Mouse (Mus musculus) CH12.LX (cell line): ENCODE measurements at regions not wholly inside any gene's neighbourhood (a gene's known extent, or its start where the extent isn't known, plus 50 kb on each side); places are given as distances from the start of the nearest gene placed in this dataset.

Experiments used
- DNase-seq: peaks from one replicate; pipeline ENCODE4 v3.0.0-alpha.2; 2013; ENCODE audit errors: extremely low read depth
- H3K27ac ChIP-seq: 2 replicates; pipeline ENCODE4 v1.5.1; 2012; ENCODE audit warnings: low read depth, mild to moderate bottlenecking, control low read depth, moderate library complexity; ENCODE audit not compliant: insufficient read depth
- H3K27me3 ChIP-seq: replicated peaks from 2 replicates; pipeline ENCODE3; 2012; ENCODE audit warnings: inconsistent platforms
- H3K36me3 ChIP-seq, 2 experiments: replicated peaks in 1 of 2; 2 replicates each; pipeline versions ENCODE3 to v1.6.1; 2012; ENCODE audit warnings: inconsistent platforms in 1 of 2, low read length in 1 of 2, mild to moderate bottlenecking in 1 of 2, mixed read lengths in 1 of 2, moderate library complexity in 1 of 2; ENCODE audit not compliant: control insufficient read depth in 1 of 2, insufficient read depth in 1 of 2
- H3K4me1 ChIP-seq, 2 experiments: 2 replicates each; pipeline ENCODE4 v1.6.1; 2012; ENCODE audit warnings: inconsistent platforms in 1 of 2, moderate library complexity in 1 of 2; ENCODE audit not compliant: insufficient read depth in 2 of 2, control insufficient read depth in 1 of 2
- H3K4me2 ChIP-seq: 2 replicates; pipeline ENCODE4 v1.6.1; 2012; ENCODE audit warnings: low read depth, mild to moderate bottlenecking, control low read depth; ENCODE audit not compliant: poor library complexity, insufficient read depth, severe bottlenecking
- H3K4me3 ChIP-seq, 3 experiments: fragments of 150-350 bp in 1 of 3; sonication (generic) in 1 of 3; replicated peaks in 1 of 3; 2 replicates each; pipeline versions ENCODE3 to v1.5.1; 2011 to 2012; ENCODE audit warnings: low read depth in 2 of 3, low read length in 2 of 3, mild to moderate bottlenecking in 2 of 3, moderate library complexity in 2 of 3, control low read depth in 1 of 3, improper control_type of control experiment in 1 of 3, inconsistent platforms in 1 of 3, mixed read lengths in 1 of 3; ENCODE audit not compliant: poor library complexity in 1 of 3
- H3K79me2 ChIP-seq: replicated peaks from 2 replicates; pipeline ENCODE4 v1.6.1; 2012; ENCODE audit warnings: mild to moderate bottlenecking, moderate library complexity; ENCODE audit not compliant: control insufficient read depth, poor library complexity, insufficient read depth, severe bottlenecking; ENCODE audit errors: extremely low read depth
- H3K9ac ChIP-seq: 2 replicates; pipeline ENCODE4 v1.6.1; 2012; ENCODE audit warnings: low read depth, mild to moderate bottlenecking, control low read depth, moderate library complexity; ENCODE audit not compliant: insufficient read depth
- H3K9me3 ChIP-seq: replicated peaks from 2 replicates; pipeline ENCODE3; 2012; ENCODE audit warnings: low read length, inconsistent platforms, mixed read lengths
- E2F4 ChIP-seq: IDR thresholded peaks from 2 replicates; pipeline ENCODE4 v1.6.1; 2011; ENCODE audit warnings: low read depth, low read length, improper control_type of control experiment; ENCODE audit not compliant: insufficient replicate concordance
- ELF1 ChIP-seq: IDR thresholded peaks from 2 replicates; pipeline ENCODE4 v1.6.1; 2014; ENCODE audit warnings: low read depth, mild to moderate bottlenecking, inconsistent platforms, low read length, improper control_type of control experiment
- ETS1 ChIP-seq: conservative IDR thresholded peaks from 2 replicates; pipeline ENCODE4 v1.6.1; 2012; ENCODE audit warnings: low read depth, mild to moderate bottlenecking, inconsistent platforms, low read length, improper control_type of control experiment, moderate library complexity
- HCFC1 ChIP-seq: IDR thresholded peaks from 2 replicates; pipeline ENCODE4 v1.6.1; 2012; ENCODE audit warnings: low read depth, mild to moderate bottlenecking, inconsistent platforms, low read length, improper control_type of control experiment
- JUND ChIP-seq: conservative IDR thresholded peaks from 2 replicates; pipeline ENCODE4 v1.6.1; 2011; ENCODE audit warnings: low read depth, low read length, improper control_type of control experiment
- MAFK ChIP-seq: IDR thresholded peaks from 2 replicates; pipeline ENCODE4 v1.6.1; 2011; ENCODE audit warnings: low read length, improper control_type of control experiment; ENCODE audit not compliant: insufficient replicate concordance
- POLR2AphosphoS2 ChIP-seq: IDR thresholded peaks from 2 replicates; pipeline ENCODE4 v1.6.1; 2011; ENCODE audit warnings: low read depth, low read length, improper control_type of control experiment
- RAD21 ChIP-seq: IDR thresholded peaks from 2 replicates; pipeline ENCODE4 v1.6.1; 2011; ENCODE audit warnings: low read depth, mild to moderate bottlenecking, low read length, improper control_type of control experiment, moderate library complexity
- RCOR1 ChIP-seq: conservative IDR thresholded peaks from 2 replicates; pipeline ENCODE4 v1.6.1; 2012; ENCODE audit warnings: low read depth, mild to moderate bottlenecking, inconsistent platforms, low read length, improper control_type of control experiment
- SMC3 ChIP-seq: IDR thresholded peaks from 2 replicates; pipeline ENCODE4 v1.6.1; 2011; ENCODE audit warnings: low read depth, low read length, improper control_type of control experiment
- TBP ChIP-seq: conservative IDR thresholded peaks from 2 replicates; pipeline ENCODE4 v1.6.1; 2011; ENCODE audit warnings: low read depth, low read length, improper control_type of control experiment
- TCF12 ChIP-seq: IDR thresholded peaks from 2 replicates; pipeline ENCODE4 v1.6.1; 2014; ENCODE audit warnings: low read depth, mild to moderate bottlenecking, inconsistent platforms, low read length, improper control_type of control experiment
- USF1 ChIP-seq: IDR thresholded peaks from 2 replicates; pipeline ENCODE4 v1.6.1; 2014; ENCODE audit warnings: low read depth, mild to moderate bottlenecking, inconsistent platforms, low read length, improper control_type of control experiment
- ZC3H11A ChIP-seq: IDR thresholded peaks from 2 replicates; pipeline ENCODE4 v1.6.1; 2012; ENCODE audit warnings: low read depth, mild to moderate bottlenecking, inconsistent platforms, low read length, improper control_type of control experiment
- dilution Hi-C: fragments of 300-500 bp; cut with MboI; formaldehyde crosslinking; loops from 2 replicates; pipeline ENCODE4 v1.14.3; 2020; ENCODE audit warnings: low sequenced_read_pairs; ENCODE audit not compliant: extremely low pct_unique_long_range_greater_than_20kb, extremely low pct_ligation_motif_present
- in situ Hi-C: fragments of 300-500 bp; cut with MboI; formaldehyde crosslinking; loops from 3 replicates; pipeline ENCODE4 v1.14.3; 2019; ENCODE audit warnings: low sequenced_read_pairs, low pct_ligation_motif_present, low pct_unique_long_range_greater_than_20kb, mixed read lengths

DNA sequence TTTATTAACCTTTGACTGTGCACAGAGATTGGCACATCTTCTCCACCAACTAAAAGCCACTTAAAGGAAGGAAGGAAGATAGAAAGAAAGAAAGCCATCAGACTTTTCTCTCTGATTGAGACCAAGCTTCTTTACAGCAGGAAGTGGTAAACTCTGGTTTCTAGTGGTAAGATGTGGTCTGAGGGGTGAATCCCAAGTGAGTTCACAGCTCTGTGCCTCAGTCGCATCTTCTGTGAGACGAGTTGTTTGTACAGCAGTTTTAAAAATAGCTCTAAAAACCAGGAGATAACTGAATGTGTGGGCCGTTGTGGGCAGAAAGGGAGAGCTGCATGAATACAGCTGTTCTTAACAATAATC is 224.8 kb upstream of the Serp2 start:
- Histone ChIP-seq H3K9me3 (no peaks in the 10 kb centered on the region), H3K36me3 (no peaks in the 10 kb centered on the region), H3K4me1 (peaks cover 3 to 22% of the 10 kb centered on the region in 2 experiments; a peak in 3 of 4 replicates), H3K9ac (no peak overlapping the region), H3K27ac (no peak overlapping the region), H3K4me2 (no peak overlapping the region), H3K79me2 (no peaks in the 10 kb centered on the region), H3K27me3 (peaks cover 28% of the 10 kb centered on the region), H3K4me3 (no peak overlapping the region)
- dilution Hi-C loops, result no loop called here
- in situ Hi-C loops, result no loop called here
- TF ChIP-seq USF1 (no peak), TBP (no peak), MAFK (0 out of 2 replicates have a peak, but pooled peaks have one; percentile 25), POLR2AphosphoS2 (no peak)
- DNase-seq, result peak; percentile 51

DNA sequence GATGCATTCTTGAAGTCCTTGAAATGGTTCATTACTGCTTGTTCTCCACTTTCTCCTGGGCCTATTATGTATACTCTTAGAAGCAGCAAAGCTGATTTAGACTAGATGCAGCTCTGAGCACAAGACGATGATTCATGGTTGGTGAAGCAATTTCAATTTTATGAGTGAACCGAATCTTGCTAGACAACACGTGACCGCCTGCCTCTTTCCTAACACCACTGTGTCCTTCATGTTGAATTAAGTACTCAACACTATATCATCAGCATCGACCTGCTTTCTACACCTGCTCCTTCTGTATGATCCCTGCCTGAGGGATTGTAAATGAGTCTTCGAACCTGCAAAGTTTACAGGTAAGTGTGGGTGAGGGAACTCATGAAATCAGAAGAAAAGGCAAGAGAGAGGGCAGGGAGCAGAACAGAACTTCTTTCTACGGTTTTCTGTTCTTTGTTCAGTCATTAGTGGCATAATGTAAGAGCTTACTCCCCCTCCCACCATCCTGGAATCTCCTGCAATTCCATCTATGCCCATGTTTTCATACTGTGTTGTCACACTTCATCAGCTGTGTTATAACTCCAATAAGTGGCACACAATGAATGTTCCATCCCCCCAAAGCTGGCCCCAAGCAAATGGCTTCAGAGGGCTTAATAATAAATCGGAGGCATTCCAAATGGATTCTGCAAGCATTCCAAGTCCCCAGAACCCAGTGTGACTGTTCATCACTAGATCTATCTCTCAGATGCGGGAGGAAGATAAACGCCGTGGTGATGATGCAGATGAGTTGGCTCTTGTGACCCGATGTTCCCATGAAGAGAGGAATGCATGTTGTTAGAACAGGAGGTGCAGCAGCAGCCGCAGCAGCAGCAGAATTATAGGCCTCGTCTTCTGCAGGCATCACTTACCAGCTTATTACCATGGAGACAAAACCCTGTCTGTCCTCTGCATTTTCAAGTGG is 224.2 kb upstream of the Serp2 start:
- peaks cover 28% of the 10 kb centered on the region for H3K27me3 ChIP-seq
- in situ Hi-C loops, result no loop called here
- peaks cover 3 to 22% of the 10 kb centered on the region in 2 experiments; a peak in 3 of 4 replicates for H3K4me1 ChIP-seq
- dilution Hi-C loops, result no loop called here
- H3K36me3 ChIP-seq, result no peaks in the 10 kb centered on the region
- H3K4me3 ChIP-seq, result no peak overlapping the region
- H3K9ac ChIP-seq, result no peak overlapping the region
- no peak overlapping the region for H3K27ac ChIP-seq
- no peak overlapping the region for H3K4me2 ChIP-seq
- H3K79me2 ChIP-seq, result no peaks in the 10 kb centered on the region
- TF ChIP-seq TCF12, result no peak
- no peak for TF ChIP-seq JUND
- TF ChIP-seq ELF1, result no peak
- no peak for TF ChIP-seq SMC3
- no peak for TF ChIP-seq E2F4
- no peak for TF ChIP-seq RCOR1
- TF ChIP-seq HCFC1, result no peak
- TF ChIP-seq ZC3H11A, result no peak
- no peak for TF ChIP-seq ETS1
- no peak for TF ChIP-seq RAD21
- TF ChIP-seq, all 38 proteins: peak for 0
- DNase-seq, result no peak
- H3K9me3 ChIP-seq, result no peaks in the 10 kb centered on the region
